Mouse (Mus musculus): ENCODE data around the gene CN725425. TPM values are rescaled to one million over a fixed set of nuclear protein-coding genes. Genes with fewer than 3 reads are reported as not detected.

Gene CN725425
- polyA plus RNA-seq, 1 experiment = not detected

GRCm38 (mm10) chr15:91202486-91202885 lies 3.2 kb downstream of the CN725425 start:
- H3K9me3 ChIP-seq = peaks cover 4% of the 10 kb centered on the region; the same call in 1 of the 2 replicates
- H3K4me3 ChIP-seq (replicated peaks) = no peak overlapping the region
- H3K36me3 ChIP-seq (replicated peaks; ENCODE audit: low read length) = no peaks in the 10 kb centered on the region
- no peak for TF ChIP-seq FLI1 (IDR thresholded peaks at IDR 0.05; ENCODE audit: low read length)
- TF ChIP-seq GATA1 (IDR thresholded peaks at IDR 0.05; ENCODE audit: borderline replicate concordance, low read length) = no peak
- H3K27me3 ChIP-seq (replicated peaks) = no peaks in the 10 kb centered on the region
- H3K4me1 ChIP-seq = no peaks in the 10 kb centered on the region

- Histone ChIP-seq H3K4me1 (no peaks in the 10 kb centered on the region), H3K27me3 (replicated peaks) (no peaks in the 10 kb centered on the region), H3K36me3 (replicated peaks; ENCODE audit: low read length) (no peaks in the 10 kb centered on the region), H3K9me3 (peaks cover 4% of the 10 kb centered on the region; the same call in 1 of the 2 replicates), H3K4me3 (replicated peaks) (no peak overlapping the region)
- TF ChIP-seq FLI1 (IDR thresholded peaks at IDR 0.05; ENCODE audit: low read length) = no peak
These were observed 4.2 kb downstream of the CN725425 start for GRCm38 (mm10) chr15:91203521-91203920.

DNA sequence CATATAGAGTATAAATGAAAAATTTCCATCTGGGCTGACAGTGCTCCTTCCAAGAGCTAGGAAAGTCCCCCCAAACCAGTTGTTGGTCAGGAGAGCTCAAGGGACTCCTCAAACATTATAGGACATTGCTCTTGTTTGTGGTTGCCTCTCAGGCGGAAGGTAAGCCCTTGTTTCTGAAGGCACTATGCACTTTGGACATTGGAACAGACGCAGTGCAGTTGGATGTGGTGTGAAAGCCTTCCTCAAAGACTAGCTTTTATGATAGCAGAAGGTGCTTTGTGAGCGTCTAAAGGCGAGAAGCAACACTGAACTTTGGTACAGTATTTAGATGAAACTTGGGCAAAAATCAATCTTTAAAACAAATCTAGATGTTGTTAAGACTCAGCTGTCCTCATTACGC lies 7.2 kb downstream of the CN725425 start:
- Histone ChIP-seq H3K36me3 (replicated peaks; ENCODE audit: low read length) (no peaks in the 10 kb centered on the region), H3K9me3 (no peaks in the 10 kb centered on the region), H3K4me3 (replicated peaks) (no peak overlapping the region), H3K27me3 (replicated peaks) (no peaks in the 10 kb centered on the region), H3K4me1 (no peaks in the 10 kb centered on the region)
- TF ChIP-seq FLI1 (IDR thresholded peaks at IDR 0.05; ENCODE audit: low read length) = no peak
- no peak for TF ChIP-seq GATA1 (IDR thresholded peaks at IDR 0.05; ENCODE audit: borderline replicate concordance, low read length)

DNA sequence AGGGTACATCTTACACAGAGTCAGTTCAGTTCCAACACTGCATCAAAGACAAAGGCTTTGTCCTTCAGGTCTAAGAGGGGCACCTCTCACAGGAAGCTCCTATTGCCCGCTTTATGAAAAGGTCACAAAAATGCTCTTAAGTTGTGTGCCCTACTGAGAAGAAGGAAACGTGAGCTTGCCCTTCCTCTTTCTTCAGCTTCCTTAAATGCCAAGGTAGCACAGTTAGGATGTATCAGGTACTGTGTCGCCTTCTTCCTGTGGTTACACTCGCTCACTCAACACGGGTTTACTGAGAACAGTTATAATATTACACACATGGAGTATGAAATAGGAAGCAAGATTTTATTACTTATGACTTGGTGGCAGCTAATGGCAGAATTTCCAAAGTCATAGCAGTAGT lies 38.0 kb downstream of the CN725425 start:
- Histone ChIP-seq H3K4me3 (replicated peaks) (no peak overlapping the region), H3K9me3 (0 out of 2 replicates have a peak, but pooled peaks cover 2% of the 10 kb centered on the region)
- TF ChIP-seq GATA1 (IDR thresholded peaks at IDR 0.05; ENCODE audit: borderline replicate concordance, low read length) (no peak), FLI1 (IDR thresholded peaks at IDR 0.05; ENCODE audit: low read length) (no peak)

GRCm38 (mm10) chr15:91240683-91241335 lies 41.5 kb downstream of the CN725425 start:
- Histone ChIP-seq H3K27me3 (replicated peaks) (no peaks in the 10 kb centered on the region), H3K36me3 (replicated peaks; ENCODE audit: low read length) (no peaks in the 10 kb centered on the region), H3K9me3 (0 out of 2 replicates have a peak, but pooled peaks cover 2% of the 10 kb centered on the region), H3K4me1 (no peaks in the 10 kb centered on the region), H3K4me3 (replicated peaks) (no peak overlapping the region)
- no peak for TF ChIP-seq GATA1 (IDR thresholded peaks at IDR 0.05; ENCODE audit: borderline replicate concordance, low read length)
- TF ChIP-seq FLI1 (IDR thresholded peaks at IDR 0.05; ENCODE audit: low read length) = no peak

More for the DNA sequence above, 38.0 kb downstream of the CN725425 start:
- H3K27me3 ChIP-seq (replicated peaks) = no peaks in the 10 kb centered on the region
- no peaks in the 10 kb centered on the region for H3K36me3 ChIP-seq (replicated peaks; ENCODE audit: low read length)
- H3K4me1 ChIP-seq = no peaks in the 10 kb centered on the region

GRCm38 (mm10) chr15:91250815-91251214 lies 51.5 kb downstream of the CN725425 start:
- Histone ChIP-seq H3K4me3 (replicated peaks) (no peak overlapping the region), H3K4me1 (no peaks in the 10 kb centered on the region), H3K36me3 (replicated peaks; ENCODE audit: low read length) (no peaks in the 10 kb centered on the region), H3K9me3 (0 out of 2 replicates have a peak, but pooled peaks cover 3% of the 10 kb centered on the region), H3K27me3 (replicated peaks) (no peaks in the 10 kb centered on the region)
- TF ChIP-seq FLI1 (IDR thresholded peaks at IDR 0.05; ENCODE audit: low read length) = no peak

DNA sequence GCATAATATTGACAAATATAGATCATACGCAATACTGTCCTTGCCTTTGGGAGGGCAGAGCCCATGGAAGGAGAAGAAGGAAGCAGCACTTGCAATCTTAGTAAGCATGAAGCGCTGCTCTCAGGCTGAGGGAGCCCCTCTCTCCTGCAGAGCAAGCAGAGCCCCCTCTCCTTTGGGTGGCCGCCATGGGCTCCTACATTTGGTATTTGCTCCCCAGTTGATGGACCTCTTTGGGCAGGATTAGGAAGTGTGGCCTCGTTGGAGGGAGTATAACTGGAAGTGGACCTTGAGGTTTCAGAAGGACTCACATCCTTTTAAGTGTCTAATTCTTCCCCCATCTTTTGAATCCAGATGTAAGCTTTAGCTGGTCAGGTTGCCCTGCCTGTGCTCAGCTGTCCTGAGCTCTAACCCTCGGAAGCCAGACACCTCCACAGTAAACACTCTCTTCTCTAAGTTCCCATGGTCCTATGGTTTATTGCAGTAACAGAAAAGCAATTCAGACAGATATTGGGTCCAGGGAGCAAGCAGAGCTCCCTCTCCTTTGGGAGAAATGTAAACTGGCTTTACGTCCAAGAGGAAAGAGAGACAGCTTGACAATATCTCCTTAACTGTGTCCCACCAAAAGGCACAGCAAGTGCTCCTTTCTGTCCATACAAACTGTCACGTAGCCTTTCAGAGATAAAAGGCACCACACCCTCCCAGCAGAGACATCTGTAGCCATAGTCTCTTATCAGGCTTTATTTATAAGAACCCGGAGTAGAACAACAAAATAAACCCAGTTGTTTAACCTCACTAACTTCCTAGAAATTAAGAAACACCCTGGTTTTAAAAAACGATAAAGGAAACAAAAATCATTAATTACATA lies 52.5 kb downstream of the CN725425 start:
- Histone ChIP-seq H3K9me3 (peaks cover 12% of the 10 kb centered on the region), H3K27me3 (replicated peaks) (no peaks in the 10 kb centered on the region), H3K4me3 (replicated peaks) (no peak overlapping the region), H3K36me3 (replicated peaks; ENCODE audit: low read length) (no peaks in the 10 kb centered on the region), H3K4me1 (no peaks in the 10 kb centered on the region)
- TF ChIP-seq FLI1 (IDR thresholded peaks at IDR 0.05; ENCODE audit: low read length) (no peak), GATA1 (IDR thresholded peaks at IDR 0.05; ENCODE audit: borderline replicate concordance, low read length) (no peak)

DNA sequence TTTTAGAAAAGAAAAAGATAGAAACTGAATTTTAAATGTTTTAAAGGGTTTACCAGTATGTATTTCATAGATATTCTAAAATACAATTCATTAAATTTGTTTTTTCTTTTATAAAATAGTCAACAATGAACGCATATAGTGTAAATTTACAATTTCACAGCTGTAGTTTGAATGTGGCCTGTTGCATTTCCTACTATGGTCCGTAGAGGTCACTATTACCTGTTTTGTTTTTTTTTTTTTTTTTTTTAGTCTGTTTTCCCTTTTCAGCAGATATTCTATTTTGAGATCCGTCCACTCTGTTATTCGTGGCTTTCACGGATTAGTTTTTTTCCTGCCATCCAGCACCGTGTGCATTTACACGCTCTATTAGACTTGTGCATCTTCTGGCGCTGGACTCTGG lies 53.7 kb downstream of the CN725425 start:
- TF ChIP-seq FLI1 (IDR thresholded peaks at IDR 0.05; ENCODE audit: low read length) (no peak), GATA1 (IDR thresholded peaks at IDR 0.05; ENCODE audit: borderline replicate concordance, low read length) (no peak)
- H3K27me3 ChIP-seq (replicated peaks) = no peaks in the 10 kb centered on the region
- H3K36me3 ChIP-seq (replicated peaks; ENCODE audit: low read length) = no peaks in the 10 kb centered on the region
- peaks cover 13% of the 10 kb centered on the region for H3K9me3 ChIP-seq
- no peaks in the 10 kb centered on the region for H3K4me1 ChIP-seq
- no peak overlapping the region for H3K4me3 ChIP-seq (replicated peaks)

DNA sequence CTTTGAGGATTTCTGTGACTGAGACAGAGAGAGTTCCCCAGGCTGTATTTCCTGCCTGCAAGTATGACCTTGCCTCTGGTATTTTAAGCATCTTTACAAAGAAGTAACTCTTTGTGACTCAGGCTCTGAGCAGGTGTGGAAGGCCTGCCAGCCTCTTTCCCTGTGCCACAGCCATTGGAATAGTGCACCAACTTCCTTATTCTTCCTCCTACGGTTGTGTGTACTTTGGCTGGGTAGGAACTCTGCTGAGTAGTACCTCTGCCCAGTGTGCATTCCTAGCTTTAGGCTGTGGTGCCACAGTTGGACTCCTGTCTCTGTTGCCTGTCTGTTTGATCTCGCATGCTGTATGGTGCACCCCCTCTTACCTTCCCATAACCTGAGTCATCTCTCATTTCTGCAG lies 56.0 kb downstream of the CN725425 start:
- no peaks in the 10 kb centered on the region for H3K27me3 ChIP-seq (replicated peaks)
- no peak overlapping the region for H3K4me3 ChIP-seq (replicated peaks)
- no peaks in the 10 kb centered on the region for H3K4me1 ChIP-seq
- no peaks in the 10 kb centered on the region for H3K36me3 ChIP-seq (replicated peaks; ENCODE audit: low read length)
- TF ChIP-seq GATA1 (IDR thresholded peaks at IDR 0.05; ENCODE audit: borderline replicate concordance, low read length) (no peak), FLI1 (IDR thresholded peaks at IDR 0.05; ENCODE audit: low read length) (no peak)
- peaks cover 18% of the 10 kb centered on the region for H3K9me3 ChIP-seq

DNA sequence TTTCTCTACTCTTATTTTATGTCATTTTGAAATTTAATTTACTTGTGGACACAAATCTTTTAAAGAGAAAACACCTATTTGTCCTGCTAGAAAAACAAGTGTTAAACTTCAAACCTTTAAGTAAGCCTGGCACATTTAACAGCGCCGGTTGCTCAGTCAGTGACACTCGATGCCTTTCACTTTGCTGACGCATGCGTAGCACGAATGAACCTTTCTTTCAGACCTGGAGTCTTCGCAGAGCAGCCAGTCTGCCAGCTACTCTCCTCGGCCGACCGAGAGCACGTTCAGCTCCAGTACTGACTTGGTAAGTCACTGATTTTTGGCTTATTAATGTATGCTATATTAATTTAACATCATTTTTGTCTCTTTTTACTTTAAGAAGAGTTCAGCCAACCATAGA lies 57.8 kb downstream of the CN725425 start:
- H3K9me3 ChIP-seq = peaks cover 21% of the 10 kb centered on the region
- TF ChIP-seq GATA1 (IDR thresholded peaks at IDR 0.05; ENCODE audit: borderline replicate concordance, low read length) (no peak), FLI1 (IDR thresholded peaks at IDR 0.05; ENCODE audit: low read length) (no peak)
- no peak overlapping the region for H3K4me3 ChIP-seq (replicated peaks)
- H3K27me3 ChIP-seq (replicated peaks) = no peaks in the 10 kb centered on the region
- H3K4me1 ChIP-seq = no peaks in the 10 kb centered on the region
- H3K36me3 ChIP-seq (replicated peaks; ENCODE audit: low read length) = no peaks in the 10 kb centered on the region

All from megakaryocyte, embryonic 14.5 days (primary cell).